Comparison of ENCODE assay signal across 8 mouse cellular contexts in genomic region chr15:81987646-81988045, GRCm38 (mm10). TPM values are rescaled to one million over a fixed set of nuclear protein-coding genes. Genes with fewer than 3 reads are reported as not detected.
DNase-seq lines count a peak whose midpoint lies in the region; ATAC-seq and TF ChIP-seq lines count a peak whose summit lies in the region.

TSS of gene Xrcc6 (plus strand) at chr15:81987835.

- no peak within 1 kb of the TSS for H3K4me2 ChIP-seq in embryonic facial prominence, embryonic 15.5 days (replicated peaks)
- no peak within 1 kb of the TSS for H3K4me2 ChIP-seq in heart, postnatal 0 days (ENCODE audit: low read depth, low read length)
- no peak within 1 kb of the TSS for H3K4me2 ChIP-seq in neural tube, embryonic 15.5 days

- DNase-seq in testis, postnatal 14 days (ENCODE audit: low spot score), result no peak
- DNase-seq in heart, postnatal 0 days (ENCODE audit: low spot score), result no peak
- DNase-seq in left cerebral cortex, postnatal 4 days, result no peak
- DNase-seq in T-cell, adult 2 months (ENCODE audit: low spot score), result no peak
- no peak for DNase-seq in cerebellum, adult 8-10 months

- H3K27ac ChIP-seq in testis, adult 2 months (ENCODE audit: control insufficient read depth, insufficient read depth, low read depth, low read length), result no peak within 1 kb of the TSS
- no peak within 1 kb of the TSS for H3K27ac ChIP-seq in embryonic facial prominence, embryonic 15.5 days (replicated peaks)
- no peak within 1 kb of the TSS for H3K27ac ChIP-seq in heart, postnatal 0 days (ENCODE audit: low read depth)
- no peak within 1 kb of the TSS for H3K27ac ChIP-seq in neural tube, embryonic 15.5 days (replicated peaks)

- TF ChIP-seq EP300 in heart, postnatal 0 days (IDR thresholded peaks at IDR 0.05; ENCODE audit: low read depth), result no peak

- no peaks in the 10 kb centered on the region for H3K27me3 ChIP-seq in testis, adult 2 months (ENCODE audit: control insufficient read depth, insufficient read depth, low read length)
- H3K27me3 ChIP-seq in embryonic facial prominence, embryonic 15.5 days, result no peaks in the 10 kb centered on the region
- no peaks in the 10 kb centered on the region for H3K27me3 ChIP-seq in heart, postnatal 0 days (ENCODE audit: control insufficient read depth, insufficient read depth, low read length)
- no peaks in the 10 kb centered on the region for H3K27me3 ChIP-seq in neural tube, embryonic 15.5 days (replicated peaks)

- H3K4me1 ChIP-seq in testis, adult 2 months (ENCODE audit: control insufficient read depth, insufficient read depth, low read length), result no peaks in the 10 kb centered on the region
- H3K4me1 ChIP-seq in embryonic facial prominence, embryonic 15.5 days, result no peaks in the 10 kb centered on the region; the same call in 1 of the 2 replicates
- 0 out of 2 replicates have a peak, but pooled peaks cover 9% of the 10 kb centered on the region for H3K4me1 ChIP-seq in heart, postnatal 0 days (ENCODE audit: control insufficient read depth, insufficient read depth)
- H3K4me1 ChIP-seq in neural tube, embryonic 15.5 days, result no peaks in the 10 kb centered on the region; the same call in 1 of the 2 replicates

- no peak within 1 kb of the TSS for H3K9ac ChIP-seq in embryonic facial prominence, embryonic 15.5 days
- H3K9ac ChIP-seq in heart, postnatal 0 days (replicated peaks; ENCODE audit: low read depth, low read length), result no peak within 1 kb of the TSS
- H3K9ac ChIP-seq in neural tube, embryonic 15.5 days (replicated peaks), result no peak within 1 kb of the TSS

- intact Hi-C loops in left cerebral cortex, postnatal 4 days (cut with DNase I), result no loop called here

- no peak for ATAC-seq in embryonic facial prominence, embryonic 15.5 days (ENCODE audit: insufficient number of reproducible peaks, low FRiP score, low TSS enrichment, low read depth)
- ATAC-seq in heart, postnatal 0 days (ENCODE audit: insufficient read depth, low read depth), result no peak
- ATAC-seq in neural tube, embryonic 15.5 days (ENCODE audit: low FRiP score), result no peak

- no peak for TF ChIP-seq CTCF in testis, adult 2 months (IDR thresholded peaks at IDR 0.05; ENCODE audit: control insufficient read depth, insufficient read depth, insufficient replicate concordance, low read depth, low read length)
- no peak for TF ChIP-seq CTCF in heart, postnatal 0 days (IDR thresholded peaks at IDR 0.05; ENCODE audit: low read depth)

- H3K4me3 ChIP-seq in testis, adult 2 months (ENCODE audit: control insufficient read depth, low read depth, low read length), result no peak within 1 kb of the TSS
- no peak within 1 kb of the TSS for H3K4me3 ChIP-seq in embryonic facial prominence, embryonic 15.5 days (replicated peaks)
- no peak within 1 kb of the TSS for H3K4me3 ChIP-seq in heart, postnatal 0 days (ENCODE audit: low read depth, low read length)
- H3K4me3 ChIP-seq in neural tube, embryonic 15.5 days (replicated peaks), result no peak within 1 kb of the TSS

- WGBS in embryonic facial prominence, embryonic 15.5 days, result 74% methylated on average over 3 of the region's 3 CpGs
- 73% methylated on average over 3 of the region's 3 CpGs for WGBS in heart, postnatal 0 days
- WGBS in neural tube, embryonic 15.5 days, result 92% methylated on average over 3 of the region's 3 CpGs

- H3K9me3 ChIP-seq in embryonic facial prominence, embryonic 15.5 days (replicated peaks), result no peaks in the 10 kb centered on the region
- no peaks in the 10 kb centered on the region for H3K9me3 ChIP-seq in heart, postnatal 0 days (replicated peaks; ENCODE audit: control insufficient read depth, low read length)
- no peaks in the 10 kb centered on the region for H3K9me3 ChIP-seq in neural tube, embryonic 15.5 days (replicated peaks)

- TF ChIP-seq POLR2A in testis, adult 2 months (IDR thresholded peaks at IDR 0.05; ENCODE audit: control insufficient read depth, low read depth, low read length), result no peak

- H3K36me3 ChIP-seq in testis, adult 2 months (ENCODE audit: control insufficient read depth, insufficient read depth, low read length), result no peaks in the 10 kb centered on the region
- 0 out of 2 replicates have a peak, but pooled peaks cover 6% of the 10 kb centered on the region for H3K36me3 ChIP-seq in embryonic facial prominence, embryonic 15.5 days
- H3K36me3 ChIP-seq in heart, postnatal 0 days (replicated peaks; ENCODE audit: control insufficient read depth, insufficient read depth, low read length), result 0 out of 2 replicates have a peak, but pooled peaks cover 3% of the 10 kb centered on the region
- H3K36me3 ChIP-seq in neural tube, embryonic 15.5 days, result no peaks in the 10 kb centered on the region

RNA-seq across cellular contexts. Expression of gene Xrcc6, which starts in this region (rescaled TPM):
- 16.7 and 20.4 TPM in 2 replicates for polyA plus RNA-seq in testis, adult 2 months (2012; rRNA removed)
- 75.5 and 82.1 TPM in 2 replicates for polyA plus RNA-seq in embryonic facial prominence, embryonic 15.5 days (2015; fragmentation: Nextera tagmentation; extraction: Ambion mirVana)
- total RNA-seq in heart, postnatal 0 days (2014; rRNA removed; ENCODE audit: low replicate concordance), result 25.2 and 37.2 TPM in 2 replicates
- polyA plus RNA-seq in heart, postnatal 0 days (2015; fragmentation: Nextera tagmentation; extraction: Ambion mirVana), result 36.8 and 39.0 TPM in 2 replicates
- 10 to 100 TPM; 28.3 to 28.7 TPM for total RNA-seq in left cerebral cortex, postnatal 4 days (2021)
- 41.6 and 74.7 TPM in 2 replicates for polyA plus RNA-seq in neural tube, embryonic 15.5 days (2015; fragmentation: Nextera tagmentation; extraction: Ambion mirVana)
